Mouse (Mus musculus) midbrain, embryonic 15.5 days (tissue): Measurements from ENCODE around the gene Usp2. TPM values are rescaled to one million over a fixed set of nuclear protein-coding genes. Genes with fewer than 3 reads are reported as not detected.

Experiments used
- ATAC-seq: fragments of 200-750 bp; cut with Nextera tagmentation; replicated peaks from 2 replicates; pipeline ENCODE4 v1.8.0; 2017; ENCODE audit warnings: moderate TSS enrichment
- H3K27ac ChIP-seq: fragments of 300-500 bp; sonication (generic); 2 replicates; pipeline ENCODE4 v1.5.1; 2015; ENCODE audit warnings: mild to moderate bottlenecking, inconsistent platforms
- H3K27me3 ChIP-seq: fragments of 300-500 bp; sonication (generic); replicated peaks from 2 replicates; pipeline ENCODE4 v1.6.1; 2015; ENCODE audit warnings: inconsistent platforms
- H3K36me3 ChIP-seq: fragments of 300-500 bp; sonication (generic); replicated peaks from 2 replicates; pipeline ENCODE4 v1.6.1; 2015; ENCODE audit warnings: inconsistent platforms
- H3K4me1 ChIP-seq: fragments of 300-500 bp; sonication (generic); 2 replicates; pipeline ENCODE4 v1.6.1; 2015; ENCODE audit warnings: inconsistent platforms
- H3K4me2 ChIP-seq: fragments of 300-500 bp; sonication (generic); 2 replicates; pipeline ENCODE4 v1.6.1; 2015; ENCODE audit warnings: inconsistent platforms, mild to moderate bottlenecking, moderate library complexity
- H3K4me3 ChIP-seq: fragments of 300-500 bp; sonication (generic); 2 replicates; pipeline ENCODE4 v1.5.1; 2015; ENCODE audit warnings: mild to moderate bottlenecking, inconsistent platforms
- H3K9ac ChIP-seq: fragments of 300-500 bp; sonication (generic); 2 replicates; pipeline ENCODE4 v1.6.1; 2015; ENCODE audit warnings: mild to moderate bottlenecking, inconsistent platforms
- H3K9me3 ChIP-seq: fragments of 300-500 bp; sonication (generic); 2 replicates; pipeline ENCODE4 v1.6.1; 2016; ENCODE audit warnings: inconsistent platforms
- WGBS: fragments of 180-500 bp; shearing (Covaris S2); methylation state at CpG from one replicate; pipeline ENCODE4 v1.1.7; 2015; ENCODE audit warnings: mixed read lengths; 5-methylcytosine and 5-hydroxymethylcytosine counted together
- polyA plus RNA-seq: library from polyadenylated mRNA; unstranded; fragments of >200 nt; fragmentation: Nextera tagmentation; extraction: Ambion mirVana; gene quantifications from 2 replicates; pipeline ENCODE4 v1.2.1, GENCODE M21; 2015

Gene Usp2
- polyA plus RNA-seq, 1 experiment from 2014 or later: 9.6 TPM

DNA sequence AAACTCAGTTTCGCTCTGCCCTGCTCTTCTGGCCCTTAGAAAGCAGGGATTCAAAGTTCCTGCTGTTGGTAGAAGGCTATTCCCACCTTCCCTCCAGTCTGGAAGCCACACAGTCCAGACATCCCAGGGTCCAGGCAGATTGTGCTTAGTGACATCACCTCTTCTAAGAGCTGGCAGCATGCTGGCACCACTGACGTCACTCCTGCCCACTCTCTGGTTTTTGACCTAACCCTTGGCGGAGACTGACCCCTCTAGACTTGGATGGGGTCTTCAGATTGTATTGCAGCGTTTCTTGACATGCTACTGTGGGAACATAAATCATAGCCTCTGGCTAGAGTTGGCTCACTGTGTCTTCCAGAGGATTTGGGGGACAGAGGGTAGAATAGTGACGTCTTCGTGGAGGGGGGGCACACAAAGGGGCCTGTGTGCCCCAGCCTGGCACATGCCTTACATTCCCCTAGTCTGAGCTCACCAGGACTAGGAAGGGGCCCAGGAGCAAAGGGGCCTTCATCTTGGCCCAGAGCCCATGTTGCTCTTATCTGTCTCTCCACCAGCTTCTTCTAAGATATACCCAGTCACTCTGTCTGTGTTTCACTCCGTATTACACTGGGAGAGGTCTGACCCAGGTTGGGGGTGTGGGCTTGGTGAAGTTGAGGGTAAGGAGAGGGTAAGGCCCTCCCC lies 69.0 kb downstream of the Usp2 start:
- no peak for ATAC-seq
- no peak overlapping the region; the same call in 1 of the 2 replicates for H3K9ac ChIP-seq
- no peaks in the 10 kb centered on the region for H3K36me3 ChIP-seq
- H3K9me3 ChIP-seq: no peaks in the 10 kb centered on the region
- H3K27me3 ChIP-seq: peaks cover 41% of the 10 kb centered on the region
- H3K4me3 ChIP-seq: peak overlapping the region; percentile 40
- 63% methylated on average over 7 of the region's 7 CpGs for WGBS
- peaks cover 22% of the 10 kb centered on the region for H3K4me1 ChIP-seq
- H3K27ac ChIP-seq: no peak overlapping the region
- peak overlapping the region; percentile 70 for H3K4me2 ChIP-seq

GRCm38 (mm10) chr9:44137846-44138245 lies 71.0 kb downstream of the Usp2 start:
- Histone ChIP-seq H3K4me2 (no peak overlapping the region), H3K27ac (no peak overlapping the region), H3K4me3 (no peak overlapping the region), H3K27me3 (peaks cover 29% of the 10 kb centered on the region), H3K9me3 (no peaks in the 10 kb centered on the region), H3K9ac (no peak overlapping the region), H3K4me1 (peaks cover 22% of the 10 kb centered on the region), H3K36me3 (no peaks in the 10 kb centered on the region)
- ATAC-seq: no peak
- WGBS: 79% methylated on average over 4 of the region's 4 CpGs

- H3K9me3 ChIP-seq: no peaks in the 10 kb centered on the region
- no peaks in the 10 kb centered on the region for H3K4me1 ChIP-seq
- no peak overlapping the region for H3K4me3 ChIP-seq
- H3K27me3 ChIP-seq: no peaks in the 10 kb centered on the region
- H3K27ac ChIP-seq: no peak overlapping the region
- ATAC-seq: no peak
- WGBS: 56% methylated on average over 5 of the region's 5 CpGs
- no peak overlapping the region for H3K4me2 ChIP-seq
- H3K9ac ChIP-seq: no peak overlapping the region
- peaks cover 19% of the 10 kb centered on the region for H3K36me3 ChIP-seq
Observed at GRCm38 (mm10) chr9:44141951-44142350, 75.1 kb downstream of the Usp2 start.

- 70% methylated on average over 5 of the region's 5 CpGs for WGBS
- H3K27me3 ChIP-seq: no peaks in the 10 kb centered on the region
- H3K27ac ChIP-seq: no peak overlapping the region
- no peak overlapping the region for H3K4me3 ChIP-seq
- no peaks in the 10 kb centered on the region for H3K9me3 ChIP-seq
- no peak overlapping the region for H3K4me2 ChIP-seq
- H3K36me3 ChIP-seq: peaks cover 19% of the 10 kb centered on the region
- no peak overlapping the region for H3K9ac ChIP-seq
- H3K4me1 ChIP-seq: no peaks in the 10 kb centered on the region
- ATAC-seq: no peak
Observed at GRCm38 (mm10) chr9:44143421-44143820, 76.6 kb downstream of the Usp2 start.

GRCm38 (mm10) chr9:44144023-44144717 lies 77.3 kb downstream of the Usp2 start:
- Histone ChIP-seq H3K4me1 (no peaks in the 10 kb centered on the region), H3K4me2 (no peak overlapping the region), H3K36me3 (peaks cover 19% of the 10 kb centered on the region), H3K27me3 (no peaks in the 10 kb centered on the region), H3K27ac (no peak overlapping the region), H3K9me3 (no peaks in the 10 kb centered on the region), H3K4me3 (no peak overlapping the region), H3K9ac (no peak overlapping the region)
- ATAC-seq: no peak
- WGBS: 30% methylated on average over 6 of the region's 8 CpGs

DNA sequence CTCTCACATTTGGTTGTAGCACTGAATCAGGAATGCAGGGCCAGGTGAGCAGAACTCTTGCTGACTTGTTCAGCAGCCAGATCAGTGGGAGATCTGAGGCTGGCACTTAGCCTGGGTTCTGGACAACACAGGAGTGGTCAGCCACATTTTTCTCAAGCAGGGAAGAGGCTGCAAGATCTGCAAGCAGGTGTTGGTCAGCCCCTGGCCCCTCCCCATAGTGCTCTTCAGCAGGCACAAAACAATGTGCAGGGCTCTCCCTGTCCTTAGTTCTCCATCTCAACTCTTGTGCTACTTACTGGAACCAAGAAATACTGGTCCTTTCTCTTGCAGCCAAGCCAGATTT lies 77.9 kb downstream of the Usp2 start:
- Histone ChIP-seq H3K4me2 (no peak overlapping the region), H3K9ac (no peak overlapping the region), H3K36me3 (peaks cover 19% of the 10 kb centered on the region), H3K9me3 (no peaks in the 10 kb centered on the region), H3K27ac (no peak overlapping the region), H3K27me3 (no peaks in the 10 kb centered on the region), H3K4me3 (no peak overlapping the region), H3K4me1 (no peaks in the 10 kb centered on the region)
- no peak for ATAC-seq

Other genes starting within 250 kb of the Usp2 start
- 1.0 and 1.6 TPM in 2 replicates for gene Thy1, start 23.6 kb upstream of the Usp2 start, polyA plus RNA-seq
- gene Mfrp, start 34.7 kb downstream of the Usp2 start, polyA plus RNA-seq: 0.08 and 0.13 TPM in 2 replicates
- 2.9 and 4.1 TPM in 2 replicates for gene C1qtnf5, start 40.2 kb downstream of the Usp2 start, polyA plus RNA-seq
- gene Gm49380, start 46.5 kb downstream of the Usp2 start, polyA plus RNA-seq: 0.13 and 0.25 TPM in 2 replicates
- 29.2 and 32.4 TPM in 2 replicates for gene Rnf26, start 46.5 kb downstream of the Usp2 start, polyA plus RNA-seq
- 11.7 and 11.9 TPM in 2 replicates for gene Mcam, start 67.4 kb downstream of the Usp2 start, polyA plus RNA-seq
- gene Cbl, start 167.0 kb downstream of the Usp2 start, polyA plus RNA-seq: 24.4 and 26.2 TPM in 2 replicates
- gene Ccdc153, start 173.7 kb downstream of the Usp2 start, polyA plus RNA-seq: 0.61 TPM in 1 of 2 replicates, not detected in the other
- 0.44 and 0.96 TPM in 2 replicates for gene Pdzd3, start 184.4 kb downstream of the Usp2 start, polyA plus RNA-seq
- 4.8 and 5.1 TPM in 2 replicates for gene Nlrx1, start 201.6 kb downstream of the Usp2 start, polyA plus RNA-seq
- gene Abcg4, start 221.6 kb downstream of the Usp2 start, polyA plus RNA-seq: 30.4 and 31.1 TPM in 2 replicates
- gene Hinfp, start 238.7 kb downstream of the Usp2 start, polyA plus RNA-seq: 28.4 and 30.5 TPM in 2 replicates